In the genomic region with DNA sequence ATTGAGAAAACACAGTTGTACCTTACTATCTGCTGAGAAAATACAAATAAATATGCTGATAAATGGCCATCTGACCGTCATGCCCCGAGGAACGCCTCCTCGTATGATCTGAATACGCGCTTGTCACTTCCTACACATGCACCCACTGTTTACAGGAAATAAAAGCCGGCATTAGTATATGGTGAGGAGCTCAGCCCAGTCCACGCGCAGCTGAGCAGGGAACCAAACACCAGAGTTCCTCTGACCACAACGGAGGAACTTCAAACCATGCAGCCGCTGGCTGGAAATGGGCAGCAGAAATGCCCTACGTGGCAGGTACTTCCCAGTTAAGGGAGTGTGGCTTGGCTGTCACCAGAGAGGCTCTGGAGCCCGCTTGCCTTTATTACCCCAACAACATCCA, we compare ENCODE assay signal across 29 mouse cellular contexts. TPM values are rescaled to one million over a fixed set of nuclear protein-coding genes. Genes with fewer than 3 reads are reported as not detected.
A peak's percentile ranks its signal among the peaks of the same experiment; 100 is the strongest.
DNase-seq lines count a peak whose midpoint lies in the region; ATAC-seq lines count a peak whose summit lies in the region.
"Not testable (repeated sequence)": the region's sequence is repeated elsewhere in the genome, so short reads cannot be mapped to it uniquely, and the experiment has no call there.
"Had no signal": no experiment of that assay in that cellular context is flagged by ENCODE, and none has a peak within 500 bp of the region (broad histone marks: within the 10 kb centered on the region; RNA-seq: fewer than 3 reads in every experiment).

No protein-coding gene starts in this region.

- DNase-seq in B cell, adult 2 months = peak; percentile 32 to 37
- DNase-seq in heart, adult 11 months = peak; percentile 72
- peak; percentile 50 for DNase-seq in splenic B cell, adult 2 months (ENCODE audit: low read depth, low spot score)

- peak; percentile 56 for ATAC-seq in activated CD4-positive, CD25-positive, alpha-beta regulatory T cell, adult 4 months
- peak; percentile 26 for ATAC-seq in inflammation-experienced regulatory T-cells, adult 6 months
- peak; percentile 19; the same call in 1 of the 2 replicates for ATAC-seq in megakaryocyte-erythroid progenitor cell, adult 5-6 weeks (replicated peaks; ENCODE audit: low FRiP score, low TSS enrichment, poor library complexity, severe bottlenecking)

- not testable (repeated sequence) for H3K36me3 ChIP-seq in splenic B cell, adult 2 months (ENCODE audit: control insufficient read depth, insufficient read depth, low read length, poor library complexity, severe bottlenecking)

- not testable (repeated sequence) for H3K27me3 ChIP-seq in splenic B cell, adult 2 months (ENCODE audit: control insufficient read depth, insufficient read depth, low read length, poor library complexity, severe bottlenecking)

RNA-seq across cellular contexts. Expression of a gene that starts 3.5 kb away (rescaled TPM):
- not detected for polyA plus RNA-seq in activated CD4-positive, CD25-positive, alpha-beta regulatory T cell, adult 4 months (2017; shearing (Covaris generic))
- not detected for polyA plus RNA-seq in inflammation-experienced regulatory T-cells, adult 6 months (2017; shearing (Covaris generic))
- not detected in 2 replicates for total RNA-seq in megakaryocyte-erythroid progenitor cell, adult 5-6 weeks (2014; fragmentation: Nextera tagmentation)
- total RNA-seq in megakaryocyte-erythroid progenitor cell, adult 5-6 weeks (2017) = not detected in 2 replicates
- total RNA-seq: adrenal gland, adult 8-10 months; adrenal gland, postnatal 25 days; CH12.LX; G1E; gastrocnemius, adult 18-20 months; gastrocnemius, postnatal 10 days; gastrocnemius, postnatal 36 days; heart, adult 18-20 months; heart, postnatal 10 days; heart, postnatal 36 days; hindbrain, postnatal 0 days had no signal
- polyA plus RNA-seq: brain, embryonic 14.5 days; embryonic facial prominence, embryonic 11.5 days; embryonic facial prominence, embryonic 14.5 days; forebrain, embryonic 10.5 days; forebrain, embryonic 13.5 days; forebrain, embryonic 16.5 days; G1E; heart, embryonic 12.5 days; heart, embryonic 15.5 days; hindbrain, embryonic 11.5 days; hindbrain, embryonic 14.5 days; hindbrain, postnatal 0 days; intestine, embryonic 15.5 days; Patski had no signal

RNA-seq across cellular contexts. Expression of a gene that starts 17.7 kb away (rescaled TPM):
- 10 to 100 TPM; 17.0 to 20.4 TPM for polyA plus RNA-seq in activated CD4-positive, CD25-positive, alpha-beta regulatory T cell, adult 4 months (2017; shearing (Covaris generic))
- polyA plus RNA-seq in inflammation-experienced regulatory T-cells, adult 6 months (2017; shearing (Covaris generic)) = 10 to 100 TPM; 17.7 to 24.7 (median 18.9) TPM
- total RNA-seq in megakaryocyte-erythroid progenitor cell, adult 5-6 weeks (2014; fragmentation: Nextera tagmentation) = 0.13 and 0.67 TPM in 2 replicates
- 0.88 TPM in 1 of 2 replicates, not detected in the other for total RNA-seq in megakaryocyte-erythroid progenitor cell, adult 5-6 weeks (2017)
- polyA plus RNA-seq: G1E had no signal

RNA-seq across cellular contexts. Expression of a gene that starts 39.8 kb away (rescaled TPM):
- 1 to 10 TPM; 1.5 to 2.7 TPM for polyA plus RNA-seq in activated CD4-positive, CD25-positive, alpha-beta regulatory T cell, adult 4 months (2017; shearing (Covaris generic))
- polyA plus RNA-seq in inflammation-experienced regulatory T-cells, adult 6 months (2017; shearing (Covaris generic)) = 1 to 10 TPM in 2 of 3 experiments, under 1 TPM in 1; 0.48 to 7.7 (median 6.0) TPM
- total RNA-seq in megakaryocyte-erythroid progenitor cell, adult 5-6 weeks (2014; fragmentation: Nextera tagmentation) = 1.8 and 2.6 TPM in 2 replicates
- total RNA-seq in megakaryocyte-erythroid progenitor cell, adult 5-6 weeks (2017) = 0.57 TPM in 1 of 2 replicates, not detected in the other
- total RNA-seq: CH12.LX had no signal
- polyA plus RNA-seq: G1E had no signal

Comparison
In these comparisons a context has a peak if more than half of its experiments do, and no peak if none do; other contexts are left out.
1. Peak in every context shown above with its lines: DNase-seq and ATAC-seq.